Mouse (Mus musculus): Measurements from ENCODE around the gene Gpc5.

GRCm38 (mm10) chr14:116453356-116453755 lies 1361.3 kb downstream of the Gpc5 start:
- TF ChIP-seq CTCF (IDR thresholded peaks at IDR 0.05; ENCODE audit: extremely low read depth, insufficient read length, insufficient replicate concordance, low read depth, low read length) (no peak), POLR2A (IDR thresholded peaks at IDR 0.05; ENCODE audit: low read depth, low read length) (no peak)
